Mouse (Mus musculus): ENCODE measurements around the gene Herc6. TPM values are rescaled to one million over a fixed set of nuclear protein-coding genes. Genes with fewer than 3 reads are reported as not detected.

Herc6 gene
- total RNA-seq, 2 experiments from 2014 or later: 2.9 to 3.2 TPM

Other genes with a start within 250 kb of the Herc6 start
- gene Vmn1r17, start 217.3 kb upstream of the Herc6 start, total RNA-seq (2021): not detected
- gene Vmn1r18, start 185.2 kb upstream of the Herc6 start, total RNA-seq (2021): under 1 TPM in 1 of 2 experiments, not detected in 1; 0.02 TPM
- gene Vmn1r19, start 177.2 kb upstream of the Herc6 start, total RNA-seq (2021): not detected
- not detected for gene Vmn1r20, start 152.1 kb upstream of the Herc6 start, total RNA-seq (2021)
- gene Ppm1k, start 45.5 kb upstream of the Herc6 start, total RNA-seq (2021): 10 to 100 TPM; 27.4 to 29.8 TPM
- 1 to 10 TPM; 6.4 to 7.0 TPM for gene Pyurf, start 111.1 kb downstream of the Herc6 start, total RNA-seq (2021)
- 100 to 1,000 TPM; 135 to 139 TPM for gene Lancl2, start 121.5 kb downstream of the Herc6 start, total RNA-seq (2021)
- gene Vopp1, start 244.2 kb downstream of the Herc6 start, total RNA-seq (2021): 10 to 100 TPM; 71.8 to 79.0 TPM

All from layer of hippocampus, postnatal 10 days (tissue).